ENCODE assay signal across 8 mouse cellular contexts in genomic region chr4:128805150-128806042, GRCm38 (mm10). TPM values are rescaled to one million over a fixed set of nuclear protein-coding genes. Genes with fewer than 3 reads are reported as not detected.
DNase-seq lines count a peak whose midpoint lies in the region; ATAC-seq and TF ChIP-seq lines count a peak whose summit lies in the region.

No protein-coding gene starts in this region.

- 3% methylated on average over 69 of the region's 74 CpGs for WGBS in spleen, adult 2 months
- under 1% methylated on average over 44 of the region's 74 CpGs for WGBS in forebrain, embryonic 14.5 days
- under 1% methylated on average over 70 of the region's 74 CpGs for WGBS in intestine, postnatal 0 days
- WGBS in lung, adult 2 months: 3% methylated on average over 74 of the region's 74 CpGs
- 3% methylated on average over 73 of the region's 74 CpGs for WGBS in olfactory bulb, adult 2 months

- peak overlapping the region; percentile 74 for H3K4me2 ChIP-seq in forebrain, embryonic 14.5 days (ENCODE audit: low read length)
- peak overlapping the region; percentile 98 for H3K4me2 ChIP-seq in intestine, postnatal 0 days (replicated peaks; ENCODE audit: low read depth)

- H3K27me3 ChIP-seq in spleen, adult 2 months (ENCODE audit: control insufficient read depth, insufficient read depth, low read length): no peaks in the 10 kb centered on the region
- no peaks in the 10 kb centered on the region for H3K27me3 ChIP-seq in forebrain, embryonic 14.5 days (replicated peaks; ENCODE audit: control insufficient read depth, insufficient read depth, low read length)
- no peaks in the 10 kb centered on the region for H3K27me3 ChIP-seq in intestine, postnatal 0 days (replicated peaks; ENCODE audit: control insufficient read depth, insufficient read depth, low read length)

- no peak for TF ChIP-seq CTCF in spleen, adult 2 months (IDR thresholded peaks at IDR 0.05; ENCODE audit: extremely low read depth, insufficient read depth, insufficient read length, insufficient replicate concordance)
- TF ChIP-seq CTCF in intestine, postnatal 0 days (IDR thresholded peaks at IDR 0.05; ENCODE audit: low read depth): no peak
- TF ChIP-seq CTCF in lung, adult 2 months (IDR thresholded peaks at IDR 0.05; ENCODE audit: insufficient read depth, low read length): no peak
- TF ChIP-seq CTCF in olfactory bulb, adult 2 months (IDR thresholded peaks at IDR 0.05; ENCODE audit: insufficient read depth, low read depth, low read length): no peak

- peak overlapping the region; percentile 76 for H3K4me3 ChIP-seq in spleen, adult 2 months (ENCODE audit: extremely low read depth, insufficient read depth, insufficient read length)
- H3K4me3 ChIP-seq in forebrain, embryonic 14.5 days (ENCODE audit: low read depth, low read length): peak overlapping the region; percentile 72
- H3K4me3 ChIP-seq in intestine, postnatal 0 days (ENCODE audit: low read depth, low read length): peak overlapping the region; percentile 76
- H3K4me3 ChIP-seq in lung, adult 2 months (replicated peaks; ENCODE audit: extremely low read depth, low read depth, low read length): peak overlapping the region; percentile 71
- H3K4me3 ChIP-seq in olfactory bulb, adult 2 months (ENCODE audit: insufficient read depth, low read depth, low read length): peak overlapping the region; percentile 95

- peak overlapping the region; percentile 75 for H3K27ac ChIP-seq in spleen, adult 2 months (ENCODE audit: insufficient read depth, low read length)
- H3K27ac ChIP-seq in forebrain, embryonic 14.5 days (ENCODE audit: low read depth, low read length): peak overlapping the region; percentile 97
- H3K27ac ChIP-seq in intestine, postnatal 0 days (ENCODE audit: low read depth, low read length): peak overlapping the region; percentile 96
- peak overlapping the region; percentile 86 for H3K27ac ChIP-seq in olfactory bulb, adult 2 months (ENCODE audit: insufficient read depth, low read depth, low read length)

- H3K9ac ChIP-seq in forebrain, embryonic 14.5 days (ENCODE audit: low read length): peak overlapping the region; percentile 98
- H3K9ac ChIP-seq in intestine, postnatal 0 days (ENCODE audit: low read depth, low read length): peak overlapping the region; percentile 99

- no peaks in the 10 kb centered on the region for H3K36me3 ChIP-seq in spleen, adult 2 months (ENCODE audit: control insufficient read depth, insufficient read depth, low read length)
- no peaks in the 10 kb centered on the region for H3K36me3 ChIP-seq in forebrain, embryonic 14.5 days (ENCODE audit: control insufficient read depth, insufficient read depth, low read length)
- H3K36me3 ChIP-seq in intestine, postnatal 0 days (ENCODE audit: control insufficient read depth, insufficient read depth): no peaks in the 10 kb centered on the region

- DNase-seq in spleen, adult 2 months (ENCODE audit: low read depth in 1 of 2, low spot score in 2 of 2): no peak
- DNase-seq in spleen, adult 12 weeks (ENCODE audit: low spot score): no peak
- DNase-seq in adrenal gland, postnatal 25 days: peak; percentile 39
- DNase-seq in forebrain, embryonic 14.5 days (ENCODE audit: low spot score): peak; percentile 65
- DNase-seq in lung, adult 2 months: peak; percentile 51
- DNase-seq in gastrocnemius, postnatal 14 days: no peak

- no peak for TF ChIP-seq POLR2A in spleen, adult 2 months (IDR thresholded peaks at IDR 0.05; ENCODE audit: low read depth, low read length)
- no peak for TF ChIP-seq POLR2A in lung, adult 2 months (IDR thresholded peaks at IDR 0.05; ENCODE audit: borderline replicate concordance, extremely low read depth, low read depth, low read length)
- TF ChIP-seq POLR2A in olfactory bulb, adult 2 months (IDR thresholded peaks at IDR 0.05; ENCODE audit: insufficient read depth, low read depth, low read length): 0 out of 2 replicates have a peak, but pooled peaks have one; percentile 16

- peaks cover 11% of the 10 kb centered on the region; the same call in 1 of the 2 replicates for H3K4me1 ChIP-seq in spleen, adult 2 months (ENCODE audit: control insufficient read depth, insufficient read depth, insufficient read length)
- H3K4me1 ChIP-seq in forebrain, embryonic 14.5 days (ENCODE audit: control insufficient read depth, insufficient read depth, low read length): peaks cover 27% of the 10 kb centered on the region
- 0 out of 2 replicates have a peak, but pooled peaks cover 6% of the 10 kb centered on the region for H3K4me1 ChIP-seq in intestine, postnatal 0 days (replicated peaks; ENCODE audit: control insufficient read depth, insufficient read depth, low read length)
- peaks cover 20% of the 10 kb centered on the region for H3K4me1 ChIP-seq in lung, adult 2 months (ENCODE audit: control insufficient read depth, insufficient read depth, low read length)
- H3K4me1 ChIP-seq in olfactory bulb, adult 2 months (ENCODE audit: control insufficient read depth, insufficient read depth, low read length): peaks cover 43% of the 10 kb centered on the region

- no peaks in the 10 kb centered on the region for H3K9me3 ChIP-seq in forebrain, embryonic 14.5 days (replicated peaks; ENCODE audit: control insufficient read depth, low read length)
- no peaks in the 10 kb centered on the region for H3K9me3 ChIP-seq in intestine, postnatal 0 days (ENCODE audit: control insufficient read depth)

- intact Hi-C loops in gastrocnemius, postnatal 14 days (cut with DNase I; ENCODE audit: low total_unique reads): no loop called here

- ATAC-seq in forebrain, embryonic 14.5 days: peak; percentile 10
- no peak; the same call in 1 of the 2 replicates for ATAC-seq in intestine, postnatal 0 days

RNA-seq across cellular contexts. Expression of gene Zfp362, which starts 0.4 kb away (rescaled TPM):
- 52.7 and 69.3 TPM in 2 replicates for polyA plus RNA-seq in spleen, adult 2 months (2012; rRNA removed)
- total RNA-seq in adrenal gland, postnatal 25 days (2021): 30.3 and 38.6 TPM in 2 replicates
- polyA plus RNA-seq in forebrain, embryonic 14.5 days (2014; fragmentation: Nextera tagmentation; extraction: Ambion mirVana): 26.1 and 31.3 TPM in 2 replicates
- polyA plus RNA-seq in intestine, postnatal 0 days (2015; fragmentation: Nextera tagmentation; extraction: Ambion mirVana): 12.6 and 12.9 TPM in 2 replicates
- polyA plus RNA-seq in lung, adult 2 months (2012; rRNA removed): 43.8 and 48.8 TPM in 2 replicates
- polyA plus RNA-seq in olfactory bulb, adult 2 months (2012; ENCODE audit: insufficient read depth, insufficient read length, low replicate concordance, missing spikeins): not detected in 2 replicates
- total RNA-seq in gastrocnemius, postnatal 14 days (2021): 10 to 100 TPM; 11.9 to 12.0 TPM

RNA-seq across cellular contexts. Expression of gene A3galt2, which starts 50.2 kb away (rescaled TPM):
- polyA plus RNA-seq in spleen, adult 2 months (2012; rRNA removed): 0.41 TPM in 2 replicates
- total RNA-seq in adrenal gland, postnatal 25 days (2021): 0.27 TPM in 1 of 2 replicates, not detected in the other
- polyA plus RNA-seq in forebrain, embryonic 14.5 days (2014; fragmentation: Nextera tagmentation; extraction: Ambion mirVana): 0.27 and 0.38 TPM in 2 replicates
- polyA plus RNA-seq in intestine, postnatal 0 days (2015; fragmentation: Nextera tagmentation; extraction: Ambion mirVana): not detected in 2 replicates
- 0.34 and 0.58 TPM in 2 replicates for polyA plus RNA-seq in lung, adult 2 months (2012; rRNA removed)
- polyA plus RNA-seq in olfactory bulb, adult 2 months (2012; ENCODE audit: insufficient read depth, insufficient read length, low replicate concordance, missing spikeins): not detected in 2 replicates
- under 1 TPM; 0.06 to 0.18 TPM for total RNA-seq in gastrocnemius, postnatal 14 days (2021)

Comparison
In these comparisons a context has a peak if more than half of its experiments do, and no peak if none do; other contexts are left out.
1. DNase-seq: peak in adrenal gland, postnatal 25 days (single experiment), forebrain, embryonic 14.5 days (single experiment) and lung, adult 2 months (single experiment); none in spleen, adult 2 months (0 of 2), spleen, adult 12 weeks (single experiment) and gastrocnemius, postnatal 14 days (single experiment).
2. Peak in every context shown above with its lines, with median percentiles within 50 percentile points of each other: H3K27ac ChIP-seq and H3K4me3 ChIP-seq.